Mouse (Mus musculus) liver, embryonic 12.5 days (tissue): ENCODE measurements around the gene Fam71e1. TPM values are rescaled to one million over a fixed set of nuclear protein-coding genes. Genes with fewer than 3 reads are reported as not detected.
A peak's percentile ranks its signal among the peaks of the same experiment; 100 is the strongest.

Experiments
- ATAC-seq: fragments of 200-750 bp; cut with Nextera tagmentation; 2 replicates; pipeline ENCODE4 v1.8.0; 2017; ENCODE audit warnings: moderate number of reproducible peaks, mild to moderate bottlenecking, moderate library complexity
- H3K27ac ChIP-seq: fragments of 300-500 bp; sonication (generic); 2 replicates; pipeline ENCODE4 v1.5.1; 2016; ENCODE audit warnings: mild to moderate bottlenecking
- H3K27me3 ChIP-seq: fragments of 300-500 bp; sonication (generic); replicated peaks from 2 replicates; pipeline ENCODE4 v1.6.1; 2016; ENCODE audit warnings: mild to moderate bottlenecking, moderate library complexity
- H3K36me3 ChIP-seq: fragments of 300-500 bp; sonication (generic); 2 replicates; pipeline ENCODE4 v1.6.1; 2016; ENCODE audit warnings: mild to moderate bottlenecking, moderate library complexity
- H3K4me1 ChIP-seq: fragments of 300-500 bp; sonication (generic); 2 replicates; pipeline ENCODE4 v1.6.1; 2016
- H3K4me2 ChIP-seq: fragments of 300-500 bp; sonication (generic); 2 replicates; pipeline ENCODE4 v1.6.1; 2016; ENCODE audit warnings: mild to moderate bottlenecking, moderate library complexity
- H3K4me3 ChIP-seq: fragments of 300-500 bp; sonication (generic); 2 replicates; pipeline ENCODE4 v1.5.1; 2016; ENCODE audit warnings: mild to moderate bottlenecking, moderate library complexity
- H3K9ac ChIP-seq: fragments of 300-500 bp; sonication (generic); 2 replicates; pipeline ENCODE4 v1.6.1; 2016; ENCODE audit warnings: mild to moderate bottlenecking, moderate library complexity
- H3K9me3 ChIP-seq: fragments of 300-500 bp; sonication (generic); replicated peaks from 2 replicates; pipeline ENCODE4 v1.6.1; 2016; ENCODE audit warnings: mild to moderate bottlenecking, moderate library complexity
- WGBS: fragments of 180-500 bp; shearing (Covaris S2); methylation state at CpG from one replicate; pipeline ENCODE4 v1.1.7; 2016; ENCODE audit not compliant: insufficient replicate concordance; 5-methylcytosine and 5-hydroxymethylcytosine counted together
- polyA plus RNA-seq: library from polyadenylated mRNA; unstranded; fragments of >200 nt; fragmentation: Nextera tagmentation; extraction: Ambion mirVana; gene quantifications from 2 replicates; pipeline ENCODE4 v1.2.1, GENCODE M21; 2016

The Fam71e1 gene
- polyA plus RNA-seq, 1 experiment from 2014 or later, result 3.3 TPM

DNA sequence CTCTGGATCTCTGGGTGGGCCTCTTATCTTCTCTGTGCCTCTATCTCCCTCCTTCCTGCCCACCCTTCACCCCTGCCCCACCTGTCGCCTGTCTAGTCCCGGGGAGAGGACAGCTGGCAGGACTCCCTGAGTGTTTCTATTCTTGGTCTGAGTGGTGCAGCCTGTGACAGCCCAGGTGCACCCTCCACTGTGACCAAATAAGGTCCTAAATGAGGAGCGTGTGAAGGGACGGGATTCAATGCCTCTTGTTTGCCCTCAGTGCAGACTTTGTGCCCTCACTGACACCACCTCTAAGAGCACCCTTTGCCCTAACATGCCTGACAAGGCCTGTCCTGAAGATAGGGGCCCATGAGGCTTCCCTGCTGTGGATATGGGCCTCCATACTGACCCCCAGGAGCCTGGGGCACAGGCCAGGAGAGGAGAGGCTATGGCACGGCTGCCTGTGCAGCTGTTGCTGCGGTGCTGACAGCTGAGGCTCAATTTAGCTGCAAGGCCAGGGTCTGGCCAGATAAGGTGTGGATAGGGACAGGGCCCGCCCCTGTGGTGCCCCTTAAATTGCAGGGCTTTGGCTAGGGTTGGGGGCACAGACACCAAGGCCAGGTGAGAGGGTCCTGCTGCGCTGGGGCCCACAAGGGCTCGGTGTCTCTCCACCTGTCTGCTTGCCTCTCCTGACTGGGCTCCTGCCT is 23.3 kb upstream of the Fam71e1 start:
- Histone ChIP-seq H3K27ac (peak overlapping the region; percentile 45), H3K36me3 (peaks cover 22% of the 10 kb centered on the region), H3K9me3 (no peaks in the 10 kb centered on the region), H3K4me2 (peak overlapping the region; percentile 23; the same call in 1 of the 2 replicates), H3K4me3 (no peak overlapping the region), H3K27me3 (peaks cover 51% of the 10 kb centered on the region), H3K9ac (peak overlapping the region; percentile 57), H3K4me1 (peaks cover 66% of the 10 kb centered on the region)
- no peak for ATAC-seq
- WGBS, result 39% methylated on average over 9 of the region's 9 CpGs

DNA sequence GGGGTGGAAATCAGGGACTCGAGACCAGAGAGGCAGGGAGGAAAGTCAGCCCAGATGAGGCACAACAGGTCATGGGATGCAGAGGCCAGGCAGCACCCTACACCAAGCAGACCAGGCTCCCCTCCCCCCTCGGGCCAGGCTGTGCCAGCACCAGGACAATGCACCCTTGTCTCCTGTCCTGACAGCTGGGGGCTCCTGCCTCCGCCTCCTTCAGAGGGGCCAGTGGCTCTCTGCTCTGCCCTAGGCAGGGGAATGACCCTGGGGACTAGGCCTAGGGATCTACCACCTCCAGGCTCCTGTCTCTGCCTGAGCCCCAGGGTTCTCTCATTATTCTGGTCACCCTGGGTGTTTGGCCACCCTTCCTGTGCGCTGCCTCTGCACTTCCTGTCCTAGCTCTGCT is 22.0 kb upstream of the Fam71e1 start:
- Histone ChIP-seq H3K4me3 (no peak overlapping the region), H3K4me1 (peaks cover 65% of the 10 kb centered on the region), H3K9me3 (no peaks in the 10 kb centered on the region), H3K36me3 (peaks cover 16% of the 10 kb centered on the region), H3K9ac (no peak overlapping the region), H3K27ac (no peak overlapping the region), H3K27me3 (peaks cover 64% of the 10 kb centered on the region), H3K4me2 (no peak overlapping the region)
- no peak for ATAC-seq
- 34% methylated on average over 4 of the region's 4 CpGs for WGBS

DNA sequence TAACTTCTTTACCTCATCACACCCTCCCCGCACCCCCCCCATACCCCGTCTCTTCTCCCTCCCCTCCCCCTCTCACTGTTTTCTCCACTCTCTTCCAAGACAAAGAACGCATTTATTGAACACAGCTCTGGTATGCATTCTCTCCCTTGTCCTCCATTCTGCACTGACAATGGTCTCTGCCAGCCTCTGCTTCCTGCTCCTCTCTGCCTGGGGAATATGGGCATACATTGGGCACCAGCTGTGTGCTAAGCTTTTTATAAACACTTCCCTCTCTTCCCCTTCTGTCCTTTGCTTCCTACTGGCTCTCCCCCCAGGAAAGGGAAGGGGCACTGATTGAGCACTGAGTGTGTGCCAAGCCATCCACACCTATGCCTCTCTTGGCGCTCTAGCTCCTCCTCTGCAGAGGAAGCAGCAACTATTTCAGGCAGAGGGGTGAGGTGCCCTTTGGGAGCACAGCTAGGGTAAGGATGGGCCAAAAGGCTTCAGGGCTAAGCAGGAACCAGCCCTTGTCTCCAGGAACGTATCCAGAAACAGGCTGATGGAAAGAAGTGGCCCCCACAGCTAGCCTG is 21.3 kb upstream of the Fam71e1 start:
- no peak overlapping the region for H3K9ac ChIP-seq
- no peak for ATAC-seq
- peaks cover 71% of the 10 kb centered on the region for H3K27me3 ChIP-seq
- no peak overlapping the region for H3K4me3 ChIP-seq
- H3K4me2 ChIP-seq, result no peak overlapping the region
- 36% methylated on average over 5 of the region's 5 CpGs for WGBS
- H3K9me3 ChIP-seq, result no peaks in the 10 kb centered on the region
- H3K4me1 ChIP-seq, result peaks cover 65% of the 10 kb centered on the region
- no peak overlapping the region for H3K27ac ChIP-seq
- peaks cover 14% of the 10 kb centered on the region for H3K36me3 ChIP-seq

DNA sequence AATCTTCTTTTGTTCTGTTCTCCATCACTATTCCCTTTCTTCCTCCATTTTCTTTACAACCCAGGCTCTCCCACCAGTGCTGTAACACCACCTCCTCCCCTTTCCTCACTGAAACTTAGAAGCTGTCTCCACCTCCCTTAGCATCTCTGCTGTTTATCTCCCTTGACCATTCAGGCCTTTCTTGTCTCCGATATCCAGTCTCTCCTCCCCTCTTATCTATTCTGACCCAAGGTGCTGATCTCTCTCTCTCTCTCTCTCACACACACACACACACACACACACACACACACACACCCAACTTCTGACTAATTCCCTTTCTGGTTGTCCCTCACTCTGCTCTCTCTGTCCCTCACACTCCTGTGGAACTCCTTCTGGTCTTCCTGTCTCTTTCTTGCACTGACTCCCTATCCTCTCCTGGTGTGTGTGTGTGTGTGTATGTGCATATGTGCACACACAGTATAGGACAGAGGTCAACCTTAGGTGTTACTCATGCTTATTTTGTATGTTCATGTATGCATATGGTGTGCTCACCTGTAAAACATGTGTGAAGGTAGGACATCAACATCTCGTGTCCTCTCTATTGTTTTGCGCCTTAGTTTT is 13.4 kb upstream of the Fam71e1 start:
- ATAC-seq, result peak; percentile 96
- 34% methylated on average over 3 of the region's 3 CpGs for WGBS
- peak overlapping the region; percentile 69 for H3K9ac ChIP-seq
- no peaks in the 10 kb centered on the region for H3K9me3 ChIP-seq
- peak overlapping the region; percentile 25; the same call in 1 of the 2 replicates for H3K4me3 ChIP-seq
- peak overlapping the region; percentile 93 for H3K27ac ChIP-seq
- H3K27me3 ChIP-seq, result peaks cover 44% of the 10 kb centered on the region
- peak overlapping the region; percentile 73 for H3K4me2 ChIP-seq
- no peaks in the 10 kb centered on the region for H3K36me3 ChIP-seq
- H3K4me1 ChIP-seq, result peaks cover 66% of the 10 kb centered on the region

DNA sequence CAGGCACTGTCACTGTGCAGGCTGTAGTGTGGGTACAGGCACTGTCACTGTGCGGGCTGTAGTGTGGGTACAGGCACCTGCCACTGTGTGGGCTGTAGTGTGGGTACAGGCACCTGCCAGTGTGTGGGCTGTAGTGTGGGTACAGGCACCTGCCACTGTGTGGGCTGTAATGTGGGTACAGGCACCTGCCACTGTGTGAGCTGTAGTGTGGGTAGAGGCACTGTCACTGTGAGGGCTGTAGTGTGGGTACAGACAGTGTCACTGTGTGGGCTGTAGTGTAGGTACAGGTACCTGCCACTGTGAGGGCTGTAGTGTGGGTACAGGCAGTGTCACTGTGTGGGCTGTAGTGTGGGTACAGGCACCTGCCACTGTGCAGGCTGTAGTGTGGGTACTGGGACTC is 12.3 kb upstream of the Fam71e1 start:
- no peak for ATAC-seq
- Histone ChIP-seq H3K9me3 (no peaks in the 10 kb centered on the region), H3K27ac (peak overlapping the region; percentile 81), H3K4me1 (peaks cover 58% of the 10 kb centered on the region), H3K9ac (0 out of 2 replicates have a peak overlapping the region, but pooled peaks have one; percentile 1), H3K4me2 (no peak overlapping the region), H3K4me3 (no peak overlapping the region), H3K36me3 (peaks cover 8% of the 10 kb centered on the region), H3K27me3 (peaks cover 33% of the 10 kb centered on the region)
- 95% methylated on average over 1 of the region's 1 CpGs for WGBS

DNA sequence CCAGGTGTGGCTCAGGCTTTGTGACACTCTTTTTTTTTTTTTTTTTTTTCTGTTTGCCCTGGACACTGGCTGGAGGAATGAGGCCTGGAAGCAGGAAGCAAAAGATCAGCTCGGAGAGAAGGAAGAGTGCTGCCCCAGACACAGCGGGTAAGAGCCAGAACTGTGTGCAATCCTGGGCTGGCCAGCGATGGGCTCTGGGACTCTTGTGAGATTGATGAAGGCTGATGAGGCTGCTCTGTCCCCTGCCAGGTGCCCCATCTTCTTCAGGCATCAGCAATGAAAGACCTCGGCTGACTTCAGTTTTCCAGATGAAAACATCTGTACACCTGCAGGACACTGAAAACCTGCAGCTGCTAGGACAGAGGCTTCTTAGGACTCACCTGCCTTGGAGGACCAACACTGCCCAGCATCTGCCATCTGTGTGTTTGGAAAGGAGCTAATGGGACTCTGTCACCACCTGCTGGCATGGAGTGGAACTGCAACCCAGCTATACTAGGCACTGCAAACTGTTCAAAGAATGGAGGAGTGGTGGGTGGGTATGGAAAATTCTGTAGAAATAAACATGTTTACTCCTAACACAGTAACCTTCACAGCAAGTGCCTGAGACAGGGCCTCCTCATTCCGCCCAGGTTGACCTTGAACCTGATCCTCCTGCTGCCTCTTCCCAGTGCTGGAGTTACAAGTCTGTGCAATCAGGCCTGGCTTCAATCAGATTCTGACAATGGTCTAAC is 11.4 kb upstream of the Fam71e1 start:
- H3K9me3 ChIP-seq, result no peaks in the 10 kb centered on the region
- ATAC-seq, result 0 out of 2 replicates have a peak, but pooled peaks have one; percentile 19
- H3K4me1 ChIP-seq, result peaks cover 49% of the 10 kb centered on the region
- H3K4me3 ChIP-seq, result no peak overlapping the region
- H3K27me3 ChIP-seq, result peaks cover 24% of the 10 kb centered on the region
- no peak overlapping the region for H3K4me2 ChIP-seq
- H3K36me3 ChIP-seq, result peaks cover 15% of the 10 kb centered on the region
- WGBS, result 31% methylated on average over 5 of the region's 5 CpGs
- H3K27ac ChIP-seq, result peak overlapping the region; percentile 81
- 0 out of 2 replicates have a peak overlapping the region, but pooled peaks have one; percentile 1 for H3K9ac ChIP-seq

DNA sequence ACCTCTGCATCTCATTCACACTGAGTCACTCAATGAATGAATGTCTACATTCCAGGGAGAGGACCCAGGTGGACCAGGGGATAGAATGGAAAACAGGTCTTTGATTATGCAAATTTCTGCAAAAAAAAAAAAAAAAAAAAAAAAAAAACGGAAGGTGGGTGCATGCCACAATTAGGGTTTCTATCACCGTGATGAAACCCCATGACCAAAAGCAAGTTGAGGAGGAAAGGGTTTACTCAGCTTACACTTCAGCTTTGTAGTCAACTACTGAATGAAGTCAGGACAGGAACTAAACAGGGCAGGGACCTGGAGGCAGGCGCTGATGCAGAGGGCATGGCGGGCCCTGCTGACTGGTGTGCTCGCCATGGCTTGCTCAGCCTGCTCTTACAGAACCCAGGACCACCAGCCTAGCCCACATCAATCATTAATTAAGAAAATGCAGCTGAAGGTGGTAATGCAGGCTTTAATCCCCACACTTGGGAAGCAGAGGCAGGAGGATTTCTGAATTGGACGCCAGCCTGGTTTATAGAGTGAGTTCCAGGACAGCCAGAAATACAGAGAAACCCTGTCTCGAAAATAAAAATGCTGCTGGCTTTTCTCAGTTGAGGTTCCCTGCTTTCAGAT is 10.7 kb upstream of the Fam71e1 start:
- Histone ChIP-seq H3K27ac (no peak overlapping the region), H3K4me3 (no peak overlapping the region), H3K36me3 (peaks cover 22% of the 10 kb centered on the region), H3K9ac (no peak overlapping the region), H3K4me2 (no peak overlapping the region), H3K4me1 (peaks cover 42% of the 10 kb centered on the region), H3K27me3 (peaks cover 17% of the 10 kb centered on the region), H3K9me3 (no peaks in the 10 kb centered on the region)
- ATAC-seq, result no peak
- 67% methylated on average over 7 of the region's 7 CpGs for WGBS

DNA sequence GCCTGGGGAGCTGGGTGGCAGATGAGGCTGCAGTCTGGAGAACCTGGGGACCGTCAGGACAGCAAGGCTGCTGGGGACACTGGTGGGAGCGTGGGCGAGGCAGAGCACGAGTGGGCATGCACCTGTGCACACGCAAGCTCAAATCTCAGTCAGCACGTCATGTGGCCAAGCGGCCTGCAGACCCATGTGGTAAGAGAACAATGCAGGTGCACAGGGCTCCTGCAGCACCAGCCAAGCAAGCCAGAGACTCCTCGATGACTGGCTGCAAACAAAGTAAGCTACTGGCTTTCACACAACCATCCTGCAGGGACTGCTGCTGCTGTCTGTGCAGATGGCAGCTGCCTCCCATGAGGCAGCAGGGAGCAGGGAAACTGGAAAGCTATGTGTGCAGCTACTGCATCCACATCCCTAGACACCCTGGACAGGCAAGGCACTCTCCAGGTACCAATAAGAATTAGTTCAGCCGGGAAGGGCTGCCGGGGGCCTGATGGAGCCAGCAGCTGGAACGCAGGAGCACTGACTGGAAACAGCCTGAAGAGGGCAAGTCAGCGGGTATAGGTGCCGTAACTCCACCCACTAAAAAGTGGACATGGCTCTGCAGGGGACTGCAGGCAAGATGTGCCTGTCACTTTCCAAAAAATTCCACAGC is 9.3 kb upstream of the Fam71e1 start:
- Histone ChIP-seq H3K4me1 (peaks cover 30% of the 10 kb centered on the region), H3K4me2 (no peak overlapping the region), H3K9ac (no peak overlapping the region), H3K4me3 (no peak overlapping the region), H3K27me3 (peaks cover 6% of the 10 kb centered on the region; the same call in 1 of the 2 replicates), H3K36me3 (peaks cover 36% of the 10 kb centered on the region), H3K9me3 (no peaks in the 10 kb centered on the region), H3K27ac (no peak overlapping the region)
- no peak for ATAC-seq
- WGBS, result 69% methylated on average over 13 of the region's 13 CpGs

DNA sequence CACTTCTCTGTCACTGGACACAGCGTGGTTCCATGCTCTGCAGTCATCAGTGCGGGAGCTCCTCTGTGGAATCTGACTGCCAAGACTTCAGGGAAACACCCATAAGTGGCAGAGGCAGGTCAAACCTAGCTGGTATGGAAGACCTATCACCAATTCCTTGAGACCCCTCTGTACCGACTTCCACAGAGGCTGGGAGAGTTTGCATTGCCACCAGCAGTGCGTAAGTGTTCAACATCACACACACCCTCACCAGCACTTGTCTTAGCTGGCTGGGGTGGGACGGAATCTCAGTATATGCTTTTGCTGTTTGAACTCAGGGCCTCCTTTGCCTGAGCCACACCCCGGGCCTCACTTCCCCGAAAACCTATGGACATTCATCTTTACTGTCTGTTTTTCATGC is 8.4 kb upstream of the Fam71e1 start:
- no peak for ATAC-seq
- peaks cover 45% of the 10 kb centered on the region for H3K36me3 ChIP-seq

DNA sequence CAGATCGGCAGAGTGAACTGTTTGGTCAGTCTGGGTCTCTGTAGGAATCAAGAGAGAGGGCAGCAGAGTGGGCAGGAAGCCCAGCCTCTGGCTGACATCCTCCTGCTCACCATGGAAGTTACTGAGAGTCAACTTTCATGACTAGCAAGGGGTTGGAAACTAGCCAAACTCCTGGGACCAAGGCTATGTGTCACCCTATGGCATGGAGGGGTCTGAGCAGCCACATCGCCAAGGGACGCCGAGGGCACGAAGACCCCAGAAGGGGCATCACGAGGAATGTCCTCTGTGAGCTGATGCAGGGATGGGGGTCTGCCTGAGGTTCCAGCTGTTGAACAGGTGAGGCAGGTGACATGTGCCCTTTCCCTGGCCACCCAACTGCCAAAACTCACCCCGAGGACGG is 7.8 kb upstream of the Fam71e1 start:
- Histone ChIP-seq H3K9ac (no peak overlapping the region), H3K27me3 (no peaks in the 10 kb centered on the region), H3K4me2 (no peak overlapping the region), H3K4me1 (peaks cover 15% of the 10 kb centered on the region), H3K27ac (no peak overlapping the region), H3K9me3 (no peaks in the 10 kb centered on the region), H3K4me3 (no peak overlapping the region), H3K36me3 (peaks cover 51% of the 10 kb centered on the region)
- WGBS, result 88% methylated on average over 8 of the region's 8 CpGs
- no peak for ATAC-seq

More for the DNA sequence above, 8.4 kb upstream of the Fam71e1 start:
- Histone ChIP-seq H3K4me2 (no peak overlapping the region), H3K27me3 (no peaks in the 10 kb centered on the region), H3K4me3 (no peak overlapping the region), H3K4me1 (peaks cover 21% of the 10 kb centered on the region), H3K27ac (no peak overlapping the region), H3K9ac (no peak overlapping the region), H3K9me3 (no peaks in the 10 kb centered on the region)
- WGBS, result 79% methylated on average over 7 of the region's 7 CpGs

DNA sequence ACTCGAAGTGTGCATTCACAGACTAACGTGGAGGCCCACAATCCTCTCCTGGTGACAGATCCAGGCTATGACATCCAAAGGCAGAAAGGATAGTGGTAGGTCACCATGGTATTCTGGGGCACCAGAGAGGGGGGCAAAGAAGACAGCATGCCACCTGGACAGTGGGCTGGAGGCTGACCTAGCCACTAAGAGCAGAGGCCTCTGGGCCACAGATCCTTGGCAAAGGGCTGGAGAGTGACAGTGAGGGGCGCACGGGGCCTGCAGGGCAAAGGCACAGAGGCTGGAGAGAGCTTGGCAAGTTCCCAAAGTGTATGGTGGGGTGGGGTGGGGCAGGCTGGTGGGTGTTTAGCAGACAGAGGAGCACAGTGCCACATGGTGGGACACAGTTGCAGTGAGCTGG is 6.1 kb upstream of the Fam71e1 start:
- WGBS, result 87% methylated on average over 4 of the region's 4 CpGs

More for the DNA sequence above, 6.1 kb upstream of the Fam71e1 start:
- Histone ChIP-seq H3K9ac (no peak overlapping the region), H3K4me2 (no peak overlapping the region), H3K9me3 (no peaks in the 10 kb centered on the region), H3K4me3 (no peak overlapping the region), H3K27ac (no peak overlapping the region), H3K36me3 (peaks cover 63% of the 10 kb centered on the region), H3K27me3 (no peaks in the 10 kb centered on the region), H3K4me1 (peaks cover 10% of the 10 kb centered on the region)
- no peak for ATAC-seq
